ENCODE assay signal across 13 mouse cellular contexts in genomic region chr2:7395473-7395872, GRCm38 (mm10).
DNase-seq lines count a peak whose midpoint lies in the region; ATAC-seq and TF ChIP-seq lines count a peak whose summit lies in the region.
"Had no signal": no experiment of that assay in that cellular context is flagged by ENCODE, and none has a peak within 500 bp of the region (broad histone marks: within the 10 kb centered on the region; RNA-seq: fewer than 3 reads in every experiment).

No protein-coding gene starts in this region.

- H3K27ac ChIP-seq in heart, embryonic 14.5 days (replicated peaks in 1 of 2; ENCODE audit: control insufficient read depth in 1 of 2, insufficient read depth in 1 of 2, low read depth in 2 of 2, low read length in 2 of 2) = no peak overlapping the region
- no peak overlapping the region for H3K27ac ChIP-seq in heart, embryonic 10.5 days
- H3K27ac ChIP-seq in embryonic facial prominence, embryonic 12.5 days = no peak overlapping the region
- 0 out of 2 replicates have a peak overlapping the region, but pooled peaks have one; percentile 7 for H3K27ac ChIP-seq in hindbrain, postnatal 0 days
- no peak overlapping the region for H3K27ac ChIP-seq in liver, postnatal 0 days (ENCODE audit: low read depth)

- no peaks in the 10 kb centered on the region for H3K27me3 ChIP-seq in heart, embryonic 14.5 days (ENCODE audit: control insufficient read depth, insufficient read depth, low read length)
- H3K27me3 ChIP-seq in heart, embryonic 10.5 days (ENCODE audit: insufficient read depth, poor library complexity, severe bottlenecking) = no peaks in the 10 kb centered on the region
- no peaks in the 10 kb centered on the region for H3K27me3 ChIP-seq in embryonic facial prominence, embryonic 12.5 days
- no peaks in the 10 kb centered on the region for H3K27me3 ChIP-seq in hindbrain, postnatal 0 days (ENCODE audit: insufficient read depth, low read length)
- no peaks in the 10 kb centered on the region for H3K27me3 ChIP-seq in liver, postnatal 0 days (ENCODE audit: insufficient read depth, low read length)

- TF ChIP-seq EP300 in liver, postnatal 0 days (IDR thresholded peaks at IDR 0.05; ENCODE audit: low read depth) = no peak

- no peak for ATAC-seq in heart, embryonic 14.5 days (ENCODE audit: insufficient number of reproducible peaks, insufficient read depth, low FRiP score, low read depth)
- no peak for ATAC-seq in embryonic facial prominence, embryonic 12.5 days (ENCODE audit: insufficient number of reproducible peaks, insufficient read depth, low FRiP score, low TSS enrichment)
- 0 out of 2 replicates have a peak, but pooled peaks have one; percentile 29 for ATAC-seq in hindbrain, postnatal 0 days
- no peak for ATAC-seq in liver, postnatal 0 days

- H3K4me3 ChIP-seq in heart, embryonic 14.5 days (ENCODE audit: control insufficient read depth in 1 of 2, insufficient read depth in 1 of 2, low read depth in 1 of 2, low read length in 2 of 2) = peak overlapping the region in 1 of 2 experiments; percentile 23; a peak in 1 of 4 replicates
- no peak overlapping the region for H3K4me3 ChIP-seq in heart, embryonic 10.5 days
- 0 out of 2 replicates have a peak overlapping the region, but pooled peaks have one; percentile 2 for H3K4me3 ChIP-seq in embryonic facial prominence, embryonic 12.5 days
- H3K4me3 ChIP-seq in hindbrain, postnatal 0 days (ENCODE audit: low read length) = peak overlapping the region; percentile 40
- no peak overlapping the region for H3K4me3 ChIP-seq in liver, postnatal 0 days (ENCODE audit: low read depth, low read length)
- H3K4me3 ChIP-seq: erythroblast, embryonic 14.5 days had no signal

- H3K4me1 ChIP-seq in heart, embryonic 14.5 days (ENCODE audit: control insufficient read depth in 2 of 2, insufficient read depth in 2 of 2, low read length in 2 of 2) = no peaks in the 10 kb centered on the region
- no peaks in the 10 kb centered on the region for H3K4me1 ChIP-seq in heart, embryonic 10.5 days
- no peaks in the 10 kb centered on the region for H3K4me1 ChIP-seq in embryonic facial prominence, embryonic 12.5 days
- H3K4me1 ChIP-seq in hindbrain, postnatal 0 days (ENCODE audit: insufficient read depth, low read length) = no peaks in the 10 kb centered on the region
- H3K4me1 ChIP-seq in liver, postnatal 0 days (ENCODE audit: insufficient read depth) = no peaks in the 10 kb centered on the region

- WGBS in heart, embryonic 14.5 days = 67% methylated on average over 7 of the region's 7 CpGs
- WGBS in heart, embryonic 10.5 days = 67% methylated on average over 7 of the region's 7 CpGs
- WGBS in embryonic facial prominence, embryonic 12.5 days = 55% methylated on average over 7 of the region's 7 CpGs
- 13% methylated on average over 7 of the region's 7 CpGs for WGBS in hindbrain, postnatal 0 days
- 64% methylated on average over 7 of the region's 7 CpGs for WGBS in liver, postnatal 0 days (ENCODE audit: insufficient replicate concordance)

- H3K9ac ChIP-seq in heart, embryonic 14.5 days (ENCODE audit: low read length) = no peak overlapping the region
- H3K9ac ChIP-seq in embryonic facial prominence, embryonic 12.5 days = no peak overlapping the region
- H3K9ac ChIP-seq in hindbrain, postnatal 0 days (replicated peaks; ENCODE audit: low read length) = peak overlapping the region; percentile 40; the same call in 1 of the 2 replicates
- H3K9ac ChIP-seq in liver, postnatal 0 days (replicated peaks) = no peak overlapping the region

- H3K4me2 ChIP-seq in heart, embryonic 14.5 days (ENCODE audit: low read length) = peak overlapping the region; percentile 42
- H3K4me2 ChIP-seq in embryonic facial prominence, embryonic 12.5 days (replicated peaks) = peak overlapping the region; percentile 32; the same call in 1 of the 2 replicates
- H3K4me2 ChIP-seq in hindbrain, postnatal 0 days (ENCODE audit: low read depth, low read length) = peak overlapping the region; percentile 61
- no peak overlapping the region for H3K4me2 ChIP-seq in liver, postnatal 0 days (ENCODE audit: low read depth, low read length)

- no peak for DNase-seq in heart, embryonic 10.5 days (ENCODE audit: low spot score)
- peak; percentile 26 for DNase-seq in A20 (ENCODE audit: low read depth, low spot score)
- peak; percentile 57 for DNase-seq in hindbrain, postnatal 0 days (ENCODE audit: low spot score)
- no peak for DNase-seq in liver, postnatal 0 days
- no peak for DNase-seq in kidney, postnatal 4 days
- DNase-seq in thymus, postnatal 4 days = no peak
- DNase-seq: adrenal gland, postnatal 14 days; kidney, postnatal 25 days; lung, adult 18-20 months; thymus, adult 2 months had no signal

- TF ChIP-seq CTCF in hindbrain, postnatal 0 days (IDR thresholded peaks at IDR 0.05; ENCODE audit: low read depth) = no peak
- TF ChIP-seq CTCF in liver, postnatal 0 days (IDR thresholded peaks at IDR 0.05; ENCODE audit: low read depth) = no peak

- H3K9me3 ChIP-seq in heart, embryonic 14.5 days (ENCODE audit: control insufficient read depth, low read length) = no peaks in the 10 kb centered on the region
- H3K9me3 ChIP-seq in heart, embryonic 10.5 days = no peaks in the 10 kb centered on the region
- no peaks in the 10 kb centered on the region for H3K9me3 ChIP-seq in embryonic facial prominence, embryonic 12.5 days
- no peaks in the 10 kb centered on the region for H3K9me3 ChIP-seq in hindbrain, postnatal 0 days (ENCODE audit: low read length)
- no peaks in the 10 kb centered on the region for H3K9me3 ChIP-seq in liver, postnatal 0 days (ENCODE audit: low read length)

- H3K36me3 ChIP-seq in heart, embryonic 14.5 days (ENCODE audit: control insufficient read depth, insufficient read depth, low read length) = no peaks in the 10 kb centered on the region
- H3K36me3 ChIP-seq in heart, embryonic 10.5 days = no peaks in the 10 kb centered on the region
- H3K36me3 ChIP-seq in embryonic facial prominence, embryonic 12.5 days = no peaks in the 10 kb centered on the region
- H3K36me3 ChIP-seq in hindbrain, postnatal 0 days (ENCODE audit: insufficient read depth, low read length) = no peaks in the 10 kb centered on the region
- no peaks in the 10 kb centered on the region for H3K36me3 ChIP-seq in liver, postnatal 0 days (replicated peaks; ENCODE audit: insufficient read depth, low read length)

Comparison
In these comparisons a context has a peak if more than half of its experiments do, and no peak if none do; other contexts are left out.
1. H3K4me3 ChIP-seq: peak in embryonic facial prominence, embryonic 12.5 days (single experiment) and hindbrain, postnatal 0 days (single experiment); none in heart, embryonic 10.5 days (single experiment) and liver, postnatal 0 days (single experiment).
2. DNase-seq: peak in A20 (single experiment) and hindbrain, postnatal 0 days (single experiment); none in heart, embryonic 10.5 days (single experiment), liver, postnatal 0 days (single experiment), kidney, postnatal 4 days (0 of 2) and thymus, postnatal 4 days (single experiment).